Mouse (Mus musculus) skeletal muscle tissue, postnatal 0 days (tissue): ENCODE data around the gene Gm281. TPM values are rescaled to one million over a fixed set of nuclear protein-coding genes. Genes with fewer than 3 reads are reported as not detected.

Source experiments
- microRNA-seq, 2 experiments: library from miRNA; unstranded; fragments of <30 nt; microRNA quantifications; one replicate each; pipeline ENCODE4; 2016
- polyA plus RNA-seq: library from polyadenylated mRNA; unstranded; fragments of >200 nt; fragmentation: Nextera tagmentation; extraction: Ambion mirVana; gene quantifications from 2 replicates; pipeline ENCODE4 v1.2.1, GENCODE M21; 2015

Gm281 gene
- not detected in 2 replicates for polyA plus RNA-seq

DNA sequence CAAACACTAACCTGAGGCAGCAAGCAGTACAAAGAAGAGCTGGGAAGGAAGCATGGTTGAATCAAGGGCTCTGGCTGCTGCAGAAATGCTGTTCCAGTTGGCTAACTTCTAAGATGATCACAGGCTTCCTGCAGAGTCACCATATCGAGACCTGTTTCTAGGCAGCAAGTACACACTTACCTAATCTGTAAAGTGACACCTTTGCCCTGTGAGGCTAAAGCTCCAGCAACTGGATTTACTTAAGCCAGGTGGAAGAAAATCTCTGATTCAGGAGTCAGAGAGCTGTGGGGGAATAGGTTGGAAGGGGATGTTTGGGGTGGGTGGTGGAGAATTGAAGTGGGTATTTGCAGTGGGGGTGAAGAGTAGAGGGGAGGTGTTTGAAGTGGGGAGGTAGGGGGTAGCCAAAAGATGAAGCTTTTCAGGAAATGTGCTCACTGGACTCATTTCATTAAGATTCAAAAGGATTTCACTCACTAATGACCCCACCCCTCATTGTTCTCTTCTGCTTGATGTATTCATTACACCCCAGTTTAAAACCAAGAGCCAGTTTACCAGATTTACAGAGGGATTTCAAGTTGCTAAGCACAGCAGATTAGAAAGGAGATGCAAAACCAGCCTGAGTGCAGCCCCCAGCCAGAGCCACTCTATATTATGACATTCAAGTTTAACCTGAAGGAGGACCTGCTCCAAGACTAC is at the start of gene Gm281:
Gene Gm281 (minus strand): TSS at position 92 of the 696 bp plus-strand sequence.

DNA sequence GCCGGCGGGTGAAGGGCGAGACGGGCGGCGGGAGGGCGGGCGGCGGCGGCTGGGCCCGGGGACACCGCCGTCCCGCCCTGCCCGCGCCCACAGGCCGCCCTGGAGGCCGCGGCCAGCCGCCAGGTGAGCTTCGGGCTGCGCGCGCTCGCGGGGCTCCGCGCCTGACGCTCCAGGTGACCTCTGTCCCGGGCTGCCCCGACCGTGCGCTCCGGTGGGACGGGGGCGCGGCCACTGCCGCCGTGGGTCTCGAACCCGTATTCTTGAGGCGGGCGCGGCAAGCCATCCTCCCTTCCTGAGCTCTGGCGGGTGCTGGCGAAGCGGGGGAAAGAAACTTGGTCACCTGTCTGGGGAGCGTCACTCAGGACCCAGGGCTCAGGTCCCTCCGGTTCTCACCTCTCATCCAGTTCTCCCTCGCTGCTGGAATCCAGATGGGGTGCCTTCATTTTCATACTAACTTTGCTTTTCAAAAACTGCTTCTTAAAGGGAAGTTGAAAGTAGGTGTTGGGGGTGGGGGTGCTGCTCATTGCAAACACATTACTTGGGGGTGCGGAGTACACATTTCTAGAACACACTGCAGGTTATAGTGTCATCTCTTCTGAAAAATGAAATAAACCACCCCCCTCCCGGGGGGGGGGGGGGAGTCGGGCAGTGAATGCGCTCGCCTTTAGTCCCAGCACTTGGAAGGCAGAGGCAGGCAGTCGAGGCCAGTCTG is 47.3 kb upstream of the Gm281 start, which contains the start of the genes Atxn7 and Thoc7:
Gene Atxn7 (plus strand): TSS at position 40 of the 712 bp plus-strand sequence.
Gene Thoc7 (minus strand): TSS at position 452 of the 712 bp plus-strand sequence.

Small RNAs within 50 kb of the gene (microRNA-seq; reads per million reads assigned to microRNA genes)
- gene Gm27506: 0 reads per million in 2 experiments

Other genes with a start within 250 kb of the Gm281 start
- gene Sntn, start 243.6 kb downstream of the Gm281 start, polyA plus RNA-seq: not detected in 2 replicates
- 2.5 and 2.9 TPM in 2 replicates for gene Atxn7, start 47.0 kb upstream of the Gm281 start, polyA plus RNA-seq
- 153 and 156 TPM in 2 replicates for gene Thoc7, start 47.4 kb upstream of the Gm281 start, polyA plus RNA-seq
- 272 and 285 TPM in 2 replicates for gene Psmd6, start 206.5 kb upstream of the Gm281 start, polyA plus RNA-seq